Mouse (Mus musculus) cerebellum, postnatal 14 days (tissue): ENCODE measurements around the gene Cpne2.

Source experiments
- DNase-seq, 2 experiments: peaks; one replicate each; pipeline ENCODE4 v3.0.0; 2021; ENCODE audit warnings: mixed read lengths in 2 of 2

The Cpne2 gene

DNA sequence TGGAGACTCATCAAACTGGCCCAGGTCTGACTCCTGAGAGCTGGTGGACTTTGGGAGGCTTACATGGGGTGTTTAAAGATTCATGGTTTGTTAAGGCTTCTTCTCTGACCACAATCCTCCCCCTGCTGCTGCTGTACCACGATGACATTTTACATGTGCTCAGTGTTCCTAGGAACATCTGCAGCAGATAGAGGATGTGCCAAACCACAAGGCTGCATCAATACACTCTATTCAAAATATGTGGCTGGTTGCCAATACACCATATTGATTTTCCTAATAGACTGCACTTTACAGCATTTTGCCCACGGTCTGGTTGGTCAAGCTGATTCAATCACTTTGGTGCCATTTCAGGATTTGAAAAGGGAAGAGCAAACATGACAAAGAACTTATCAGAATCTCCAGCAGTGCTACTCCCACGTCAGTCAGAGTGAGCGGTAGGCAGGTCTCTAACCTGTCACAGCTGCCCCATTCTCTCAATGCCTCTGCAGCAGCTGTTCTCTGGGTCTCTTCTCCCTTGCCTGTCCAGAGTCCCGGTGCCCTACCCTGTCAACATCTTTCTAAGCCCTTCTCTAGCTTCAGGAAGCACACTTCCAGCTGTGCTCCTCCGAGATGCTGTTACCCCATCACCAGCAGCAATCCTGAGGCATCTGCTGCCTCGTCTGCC, 49.2 kb downstream of the Cpne2 start:
- no peak for DNase-seq

DNA sequence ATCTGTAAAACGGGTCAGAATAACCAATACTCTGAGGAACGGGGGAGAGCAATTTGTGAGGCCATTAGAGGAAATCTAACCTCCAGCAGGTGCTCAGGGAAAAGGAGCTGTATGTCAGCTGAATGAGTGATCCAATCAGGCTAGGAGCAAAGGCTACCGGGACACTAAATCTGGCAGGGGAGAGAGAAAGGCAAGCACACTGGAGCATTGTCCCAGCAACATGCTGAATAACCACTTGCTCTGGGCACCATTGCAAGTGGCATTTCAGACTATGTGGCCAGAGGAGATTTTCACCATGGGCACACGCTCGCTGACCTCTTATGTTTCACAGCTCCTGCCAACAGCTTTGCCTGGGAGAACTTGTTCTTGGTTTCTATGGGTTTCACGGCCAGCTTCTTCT, 49.8 kb downstream of the Cpne2 start:
- no peak for DNase-seq

DNA sequence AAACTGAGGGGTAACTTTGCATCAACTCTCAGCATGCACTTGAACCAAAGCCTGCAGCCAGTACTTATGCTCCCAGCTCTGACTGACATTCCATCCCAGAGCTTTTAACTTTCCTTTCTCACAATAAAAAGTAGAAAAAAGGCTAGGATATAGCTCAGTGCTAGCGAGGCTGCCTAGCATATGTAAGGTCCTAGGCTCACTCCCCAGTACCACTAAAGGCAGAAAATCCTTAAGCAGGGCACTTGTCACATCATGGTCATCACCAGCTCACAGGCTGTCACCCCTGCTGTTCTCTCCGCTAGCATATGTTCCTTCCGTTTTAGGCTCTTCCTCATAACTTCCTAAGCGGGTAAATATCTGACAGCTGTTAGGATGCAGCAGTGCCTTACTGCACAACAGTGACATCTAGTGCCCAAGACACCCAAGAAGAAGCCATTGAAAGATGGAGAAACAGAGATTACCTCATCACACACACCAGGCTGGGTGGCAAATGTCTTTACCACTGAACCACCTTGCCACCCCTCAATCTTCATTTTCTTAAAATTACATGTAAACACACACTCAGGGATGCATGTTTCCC, 51.5 kb downstream of the Cpne2 start:
- DNase-seq = peak; percentile 72 to 76

DNA sequence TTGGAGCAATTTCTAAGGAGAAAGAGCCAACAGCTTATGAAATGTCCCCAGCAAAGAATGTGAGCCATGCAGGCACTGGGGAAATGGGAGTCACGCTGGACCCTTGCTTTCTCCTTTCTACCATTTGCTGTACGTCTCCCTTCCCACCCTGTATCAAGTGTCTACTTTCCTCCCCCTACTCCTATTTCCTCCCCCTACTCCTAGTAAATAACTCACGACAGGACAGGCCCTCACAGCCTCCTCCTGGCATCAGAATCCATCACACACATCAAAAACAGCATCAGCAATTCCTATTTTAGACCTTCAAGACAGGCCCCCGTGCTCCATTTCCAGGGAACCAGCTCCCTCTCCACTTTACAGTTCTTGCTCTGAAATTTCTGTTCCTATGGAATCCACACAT, 58.9 kb downstream of the Cpne2 start:
- no peak for DNase-seq

DNA sequence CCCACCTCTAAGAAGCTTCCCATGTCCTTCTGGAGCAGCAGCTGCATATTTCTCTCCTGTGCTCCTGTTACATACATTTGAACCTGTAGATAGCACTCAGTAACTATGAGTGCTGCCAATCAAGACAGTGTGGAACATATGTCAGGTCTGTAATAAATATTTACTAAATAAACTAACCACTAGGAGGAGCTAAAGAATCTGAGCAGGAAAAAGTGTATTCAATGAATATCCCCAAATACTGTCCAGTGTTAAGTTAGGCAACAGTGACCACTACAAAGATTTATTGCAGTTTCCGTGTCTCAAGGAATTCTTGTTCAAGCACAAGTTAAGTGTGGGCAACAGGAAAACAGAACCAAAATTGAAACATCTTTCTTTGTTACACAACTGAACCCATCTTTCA, 61.4 kb downstream of the Cpne2 start:
- no peak for DNase-seq

DNA sequence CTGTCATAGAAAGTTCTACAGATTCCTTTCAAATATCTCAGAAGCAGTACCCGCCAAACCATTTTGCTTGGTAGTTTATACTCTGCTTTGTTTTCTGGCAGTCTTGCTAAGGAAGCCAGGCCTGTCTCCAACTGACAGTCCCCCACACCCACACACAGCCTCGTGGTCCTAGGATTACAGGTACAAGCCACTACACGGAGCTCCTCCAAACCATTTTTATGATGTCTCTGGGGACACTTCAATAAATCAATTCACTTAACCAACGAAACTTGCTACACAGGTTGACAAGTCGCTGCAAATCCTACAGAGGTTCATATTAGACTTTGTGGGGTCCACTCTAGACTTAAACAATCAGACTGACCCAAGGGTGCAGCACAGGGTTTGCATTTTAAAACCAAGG, 67.7 kb downstream of the Cpne2 start:
- DNase-seq = no peak

DNA sequence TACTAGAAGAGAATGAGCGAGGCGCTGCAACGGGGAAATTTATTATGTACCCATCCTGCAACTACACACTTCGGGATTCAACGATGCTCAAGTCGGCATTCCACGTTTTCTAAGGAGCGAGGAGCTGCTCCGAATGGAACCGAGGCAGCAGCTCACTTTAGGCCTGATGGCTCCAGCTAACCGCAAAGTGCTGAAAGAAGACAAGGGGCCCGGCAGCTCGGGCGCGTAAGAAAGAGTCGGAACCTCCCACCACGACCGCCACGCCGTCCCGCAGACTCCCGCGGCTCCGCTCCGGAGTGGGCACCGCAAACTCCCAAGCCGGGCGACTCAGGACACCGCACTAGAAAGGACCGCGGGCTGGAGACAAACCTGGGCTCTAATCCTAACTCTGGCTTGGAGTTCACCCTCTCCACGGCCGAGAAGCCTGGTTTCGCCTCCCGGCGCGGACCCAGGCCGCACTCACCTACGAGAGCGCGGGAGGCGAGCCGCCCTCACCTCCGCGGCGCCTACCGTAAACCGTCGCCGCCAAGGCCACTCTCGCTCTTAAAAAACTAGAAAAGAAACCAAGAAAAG, 68.3 kb downstream of the Cpne2 start:
- peak in 1 of 2 experiments; percentile 53 for DNase-seq

DNA sequence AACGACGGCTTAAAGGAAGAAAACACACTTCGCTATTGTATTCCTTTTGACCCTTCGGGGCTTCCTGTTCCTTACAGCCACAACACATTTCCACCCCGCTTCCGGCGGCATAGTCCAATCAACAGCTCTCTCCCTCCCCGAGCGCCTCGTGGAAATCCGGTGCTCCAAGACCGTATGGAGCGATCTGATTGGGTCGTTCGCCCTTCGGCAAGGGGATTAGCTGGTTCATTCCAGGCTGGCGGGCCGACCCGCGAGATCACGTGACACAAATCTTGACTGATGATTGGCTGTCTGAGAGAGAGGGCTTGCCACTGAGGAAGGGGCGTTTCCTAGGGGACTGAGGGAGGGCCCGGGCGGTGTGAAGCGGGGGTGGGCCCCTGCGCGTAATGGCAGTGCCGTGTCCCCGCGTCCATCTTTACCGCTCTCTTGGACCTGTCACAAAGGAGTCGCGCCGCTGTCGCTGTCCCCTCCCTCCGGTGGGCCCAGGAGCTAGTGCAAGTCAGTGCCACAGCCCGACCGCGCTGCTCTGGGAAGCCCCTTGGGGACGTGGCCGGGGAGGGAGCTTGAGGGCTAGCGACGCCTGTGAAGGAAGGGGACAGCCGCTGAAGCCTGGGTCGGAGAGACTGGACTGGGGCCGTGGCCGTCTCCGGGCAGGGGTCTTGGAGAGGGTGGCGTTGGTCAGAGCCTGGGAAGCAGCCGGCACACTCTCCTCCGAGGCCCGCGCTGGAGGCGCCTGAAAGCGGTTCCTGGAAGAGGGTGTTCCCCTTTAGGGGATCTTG, 69.0 kb downstream of the Cpne2 start, which contains the start of the genes Rspry1 and Fam192a:
Gene Rspry1, plus strand, starts transcription at position 331 of the 779 bp plus-strand sequence.
Gene Fam192a, minus strand, starts transcription at position 391 of the 779 bp plus-strand sequence.
- DNase-seq = peak; percentile 99 to 100

DNA sequence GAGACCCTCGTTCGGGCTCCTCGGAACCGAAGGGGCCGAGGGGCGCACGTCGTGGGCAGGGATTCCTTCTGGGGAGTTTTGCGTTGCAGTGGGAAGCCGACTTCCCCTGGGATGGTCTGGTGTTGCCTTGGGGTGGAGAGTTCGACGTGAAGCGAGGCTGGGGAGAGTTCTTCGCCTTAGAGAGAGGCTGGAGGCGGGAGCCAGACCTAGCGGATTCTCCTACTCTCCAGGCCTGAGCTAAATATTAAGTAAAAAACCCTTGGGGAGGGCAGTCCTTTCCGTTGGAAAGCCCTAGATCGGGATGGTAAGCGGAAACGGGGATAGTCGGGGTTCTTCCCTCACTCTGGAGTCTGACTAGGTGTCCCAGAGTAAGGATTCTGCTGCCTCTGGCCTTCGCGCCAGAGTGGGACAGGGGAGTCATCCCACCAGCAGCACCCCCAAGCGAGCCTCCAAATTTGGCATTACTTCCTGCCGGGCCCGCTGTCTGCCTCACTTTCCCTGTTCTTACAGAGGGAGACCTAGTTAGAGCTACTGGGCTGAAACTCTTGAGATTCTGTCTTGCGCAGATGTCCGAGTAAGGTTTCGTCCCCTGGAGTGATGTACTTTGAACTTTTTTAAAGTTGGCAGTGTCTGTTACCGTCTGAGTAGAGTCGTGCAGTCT, 69.8 kb downstream of the Cpne2 start:
- peak; percentile 20 to 22 for DNase-seq

DNA sequence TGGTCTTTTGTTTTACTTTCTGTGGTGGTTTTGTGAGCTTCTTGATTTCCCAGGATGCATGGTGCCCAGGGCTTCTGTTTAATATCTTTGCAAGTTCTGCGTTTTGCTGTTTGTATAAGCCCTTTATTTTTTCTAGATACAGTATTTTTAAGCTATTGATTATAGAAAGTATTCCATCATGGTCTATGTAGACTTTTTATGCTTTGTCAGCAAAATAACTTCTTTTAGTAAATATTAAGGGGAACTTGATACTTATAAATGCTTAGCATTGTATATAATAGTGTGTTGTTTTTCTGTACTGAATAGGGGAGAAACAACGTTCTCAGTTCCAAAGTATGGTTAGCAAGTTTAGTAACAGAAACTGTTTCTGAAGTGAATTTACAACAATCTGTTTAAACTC, 71.2 kb downstream of the Cpne2 start:
- DNase-seq = no peak

DNA sequence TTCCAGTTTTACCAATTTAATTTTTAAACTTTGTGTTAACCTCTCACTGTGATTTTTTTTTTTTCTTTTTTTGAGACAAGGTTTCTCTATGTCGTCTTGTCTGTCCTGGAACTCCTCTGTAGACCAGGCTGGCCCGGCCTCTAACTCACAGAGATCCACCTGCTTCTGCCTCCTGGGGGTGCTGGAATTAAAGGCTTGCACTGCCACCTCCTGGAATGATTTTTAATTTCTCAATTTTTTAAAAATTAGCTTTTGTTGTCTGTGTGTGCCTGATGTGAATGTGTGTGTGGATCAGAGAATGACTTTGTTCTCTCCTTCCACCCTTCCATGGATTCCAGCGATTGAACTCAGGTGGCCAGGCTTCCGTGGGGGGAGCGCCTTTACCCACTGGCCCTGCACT, 74.3 kb downstream of the Cpne2 start:
- DNase-seq = no peak
